Mouse (Mus musculus) brown adipose tissue, adult 24 weeks (tissue): ENCODE results near the gene Znhit3. TPM values are rescaled to one million over a fixed set of nuclear protein-coding genes. Genes with fewer than 3 reads are reported as not detected.
A peak's percentile ranks its signal among the peaks of the same experiment; 100 is the strongest.

ENCODE experiments used
- H3K27ac ChIP-seq: fragments of 200-500 bp; replicated peaks from 2 replicates; pipeline ENCODE4 v1.5.1; 2012; ENCODE audit warnings: low read depth, mild to moderate bottlenecking, low read length
- H3K4me1 ChIP-seq: fragments of 200-500 bp; 2 replicates; pipeline ENCODE4 v1.6.1; 2012; ENCODE audit warnings: low read length, mixed read lengths; ENCODE audit not compliant: control insufficient read depth, insufficient read depth, insufficient read length
- H3K4me3 ChIP-seq: fragments of 200-500 bp; 2 replicates; pipeline ENCODE4 v1.5.1; 2012; ENCODE audit warnings: low read depth, mild to moderate bottlenecking, low read length, moderate library complexity; ENCODE audit not compliant: insufficient read depth
- polyA plus RNA-seq: library from polyadenylated mRNA; stranded (reverse); fragments of >200 nt; gene quantifications from 2 replicates; pipeline ENCODE4 v1.2.4, GENCODE M21; 2012; ENCODE audit not compliant: missing spikeins, insufficient read depth, insufficient read length

Gene Znhit3
- polyA plus RNA-seq, 1 experiment: 18.5 TPM

- H3K4me1 ChIP-seq: no peaks in the 10 kb centered on the region; the same call in 1 of the 2 replicates
- H3K4me3 ChIP-seq: no peak overlapping the region
- H3K27ac ChIP-seq: no peak overlapping the region
Measured at GRCm38 (mm10) chr11:84873042-84873833, 42.9 kb downstream of the Znhit3 start.

GRCm38 (mm10) chr11:84871548-84872069 is 44.6 kb downstream of the Znhit3 start:
- H3K27ac ChIP-seq: peak overlapping the region; percentile 88
- H3K4me1 ChIP-seq: peaks cover 3% of the 10 kb centered on the region; the same call in 1 of the 2 replicates
- peak overlapping the region; percentile 69 for H3K4me3 ChIP-seq

GRCm38 (mm10) chr11:84871046-84871445 is 45.1 kb downstream of the Znhit3 start:
- peaks cover 5% of the 10 kb centered on the region; the same call in 1 of the 2 replicates for H3K4me1 ChIP-seq
- peak overlapping the region; percentile 69 for H3K4me3 ChIP-seq
- H3K27ac ChIP-seq: peak overlapping the region; percentile 88

DNA sequence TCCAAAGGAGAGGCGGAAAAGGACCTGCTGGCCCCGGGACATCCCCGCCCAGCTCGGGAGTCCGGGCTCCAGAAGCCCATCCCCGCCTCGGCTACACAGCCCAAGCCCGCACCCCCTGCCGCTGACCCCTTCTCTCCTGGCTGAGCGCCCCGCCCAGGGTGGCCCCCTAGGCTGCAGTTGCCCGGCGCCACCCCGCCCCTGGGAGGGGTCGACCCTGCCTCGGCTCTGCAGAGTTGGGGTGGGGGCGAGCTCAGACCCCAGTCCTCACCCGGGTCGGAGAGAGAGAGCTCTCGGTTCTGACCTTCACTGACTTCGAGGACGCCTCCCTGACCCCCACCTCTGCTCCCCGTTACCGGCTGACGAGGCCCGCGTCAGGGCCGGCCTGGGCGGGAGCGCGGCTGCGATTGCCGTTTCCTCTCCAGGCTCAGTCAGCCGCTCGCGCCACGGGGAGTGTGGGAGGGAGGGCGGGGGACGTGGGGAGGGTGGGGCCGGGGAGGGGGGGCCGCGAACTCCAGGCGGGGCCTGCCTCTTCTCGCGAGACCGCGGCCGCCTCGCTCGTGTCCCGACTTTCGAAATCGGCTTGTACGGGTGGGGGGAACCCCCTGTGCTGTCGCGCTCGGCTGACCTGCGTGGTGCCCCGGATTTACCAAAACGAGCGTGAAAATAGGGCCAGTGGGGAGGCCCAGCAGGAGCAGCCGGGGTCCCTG is 45.7 kb downstream of the Znhit3 start, which contains the start of gene Ggnbp2:
Ggnbp2 (minus strand) TSS at position 481 of the 707 bp plus-strand sequence.
- peak within 1 kb of the TSS; percentile 100 for H3K4me3 ChIP-seq
- peak within 1 kb of the TSS; percentile 100 for H3K27ac ChIP-seq
- H3K4me1 ChIP-seq: peaks cover 7% of the 10 kb centered on the region; the same call in 1 of the 2 replicates

GRCm38 (mm10) chr11:84869537-84870232 is 46.5 kb downstream of the Znhit3 start:
- H3K4me1 ChIP-seq: peaks cover 9% of the 10 kb centered on the region; the same call in 1 of the 2 replicates
- peak overlapping the region; percentile 64 for H3K27ac ChIP-seq
- peak overlapping the region; percentile 90 for H3K4me3 ChIP-seq

- H3K4me1 ChIP-seq: peaks cover 9% of the 10 kb centered on the region; the same call in 1 of the 2 replicates
Measured at GRCm38 (mm10) chr11:84868786-84869259, 47.3 kb downstream of the Znhit3 start.

DNA sequence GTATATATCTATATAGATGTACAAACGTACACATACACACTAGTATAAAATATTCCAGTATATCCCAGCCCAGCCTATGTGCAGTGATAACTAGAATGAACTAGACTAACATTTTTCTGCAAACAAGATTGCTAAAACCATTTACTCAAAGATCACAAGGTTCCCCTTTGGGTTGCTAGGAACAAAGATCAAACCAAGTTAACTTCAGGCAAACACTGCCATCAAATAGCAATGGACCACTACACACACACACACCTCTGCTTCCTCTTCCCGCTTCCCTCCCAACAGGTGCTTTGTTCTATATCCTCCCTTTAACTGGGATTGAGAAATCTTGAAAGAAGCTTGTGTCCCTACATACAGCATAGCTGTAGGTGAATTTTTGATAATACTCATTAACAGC is 48.6 kb downstream of the Znhit3 start:
- Histone ChIP-seq H3K4me1 (peaks cover 9% of the 10 kb centered on the region; the same call in 1 of the 2 replicates), H3K27ac (0 out of 2 replicates have a peak overlapping the region, but pooled peaks have one; percentile 30), H3K4me3 (no peak overlapping the region)

More at GRCm38 (mm10) chr11:84868786-84869259, 47.3 kb downstream of the Znhit3 start:
- Histone ChIP-seq H3K4me3 (peak overlapping the region; percentile 90), H3K27ac (peak overlapping the region; percentile 15; the same call in 1 of the 2 replicates)

DNA sequence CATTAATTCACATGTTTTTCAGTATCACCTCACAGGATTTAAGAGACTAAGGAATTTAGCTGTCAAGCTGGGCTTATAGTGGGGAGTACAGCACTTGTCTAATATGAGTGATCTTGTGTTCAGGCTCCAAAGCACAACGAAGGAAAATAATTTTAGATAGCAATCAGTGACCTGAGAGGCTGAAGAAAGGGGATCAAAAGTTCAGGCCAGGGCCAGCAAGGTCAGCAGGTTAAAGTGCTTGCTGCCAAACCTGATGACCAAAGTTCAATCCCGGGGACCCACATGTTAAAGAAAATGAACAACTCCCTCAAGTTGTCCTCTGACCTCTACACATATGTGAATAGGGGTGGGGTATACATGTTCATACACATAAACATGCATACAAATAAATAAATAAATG is 50.9 kb downstream of the Znhit3 start:
- Histone ChIP-seq H3K27ac (no peak overlapping the region), H3K4me3 (no peak overlapping the region), H3K4me1 (peaks cover 9% of the 10 kb centered on the region; the same call in 1 of the 2 replicates)

Other genes with a start within 250 kb of the Znhit3 start
- gene Mrm1, start 96.9 kb downstream of the Znhit3 start, polyA plus RNA-seq: 6.9 and 9.6 TPM in 2 replicates
- gene Dhrs11, start 87.4 kb downstream of the Znhit3 start, polyA plus RNA-seq: 18.6 and 22.3 TPM in 2 replicates
- 60.0 and 66.9 TPM in 2 replicates for gene Ggnbp2, start 45.5 kb downstream of the Znhit3 start, polyA plus RNA-seq
- 3.5 and 3.6 TPM in 2 replicates for gene Myo19, start 36.2 kb downstream of the Znhit3 start, polyA plus RNA-seq
- gene Pigw, start 36.1 kb downstream of the Znhit3 start, polyA plus RNA-seq: 3.5 and 4.7 TPM in 2 replicates
- 26.3 and 58.9 TPM in 2 replicates for gene Car4, start 41.4 kb upstream of the Znhit3 start, polyA plus RNA-seq
- 16.5 and 28.5 TPM in 2 replicates for gene Usp32, start 223.8 kb upstream of the Znhit3 start, polyA plus RNA-seq